Mouse (Mus musculus) cortical plate, adult 2 months (tissue): ENCODE data around the gene Mfsd5. TPM values are rescaled to one million over a fixed set of nuclear protein-coding genes. Genes with fewer than 3 reads are reported as not detected.

Source experiments
- H3K27ac ChIP-seq: fragments of 200-500 bp; 2 replicates; pipeline ENCODE4 v1.5.1; 2012; ENCODE audit warnings: low read length, control low read depth, inconsistent platforms; ENCODE audit not compliant: insufficient read depth
- H3K4me1 ChIP-seq: fragments of 200-500 bp; 2 replicates; pipeline ENCODE4 v1.6.1; 2011; ENCODE audit warnings: low read length; ENCODE audit not compliant: control insufficient read depth, insufficient read depth
- H3K4me3 ChIP-seq: fragments of 200-500 bp; 2 replicates; pipeline ENCODE4 v1.5.1; 2011; ENCODE audit warnings: mild to moderate bottlenecking, low read length, control low read depth; ENCODE audit not compliant: insufficient read depth
- CTCF ChIP-seq: fragments of 200-500 bp; IDR thresholded peaks from 2 replicates; pipeline ENCODE4 v1.5.1; 2011; ENCODE audit warnings: mild to moderate bottlenecking, control low read depth, low read length; ENCODE audit not compliant: insufficient read depth; ENCODE audit errors: extremely low read depth
- POLR2A ChIP-seq: fragments of 200-500 bp; IDR thresholded peaks from 2 replicates; pipeline ENCODE4 v1.6.1; 2011; ENCODE audit warnings: mild to moderate bottlenecking, low read length, control low read depth; ENCODE audit not compliant: insufficient read depth; ENCODE audit errors: extremely low read depth
- polyA plus RNA-seq: library from polyadenylated mRNA; depleted of rRNA; stranded (reverse); fragments of >200 nt; gene quantifications from 2 replicates; pipeline ENCODE4 v1.2.3, GENCODE M21; 2012; rRNA removed

The Mfsd5 gene
- polyA plus RNA-seq: 54.0 and 55.5 TPM in 2 replicates

- Histone ChIP-seq H3K4me1 (0 out of 2 replicates have a peak, but pooled peaks cover 2% of the 10 kb centered on the region), H3K27ac (peak within 1 kb of the TSS; percentile 87), H3K4me3 (peak within 1 kb of the TSS; percentile 90)
- TF ChIP-seq CTCF: no peak
- peak; percentile 76 for TF ChIP-seq POLR2A
Measured at GRCm38 (mm10) chr15:102279092-102279782, at the start of gene Mfsd5. Mfsd5 (plus strand) TSS chr15:102279454.

GRCm38 (mm10) chr15:102230408-102231321 is 48.6 kb upstream of the Mfsd5 start:
- H3K27ac ChIP-seq: no peak overlapping the region
- no peak overlapping the region for H3K4me3 ChIP-seq
- H3K4me1 ChIP-seq: no peaks in the 10 kb centered on the region
- TF ChIP-seq CTCF (no peak), POLR2A (no peak)

GRCm38 (mm10) chr15:102231748-102232147 is 47.5 kb upstream of the Mfsd5 start, which contains the start of gene Itgb7:
Itgb7 (minus strand) TSS chr15:102231944.
- TF ChIP-seq CTCF (no peak), POLR2A (no peak)
- H3K27ac ChIP-seq: no peak within 1 kb of the TSS
- H3K4me1 ChIP-seq: no peaks in the 10 kb centered on the region
- no peak within 1 kb of the TSS for H3K4me3 ChIP-seq

- Histone ChIP-seq H3K27ac (no peak overlapping the region), H3K4me1 (no peaks in the 10 kb centered on the region), H3K4me3 (no peak overlapping the region)
- TF ChIP-seq CTCF: no peak
- no peak for TF ChIP-seq POLR2A
Measured at GRCm38 (mm10) chr15:102232764-102233163, 46.5 kb upstream of the Mfsd5 start.

- H3K4me3 ChIP-seq: no peak overlapping the region
- no peak for TF ChIP-seq POLR2A
- no peak for TF ChIP-seq CTCF
- no peaks in the 10 kb centered on the region for H3K4me1 ChIP-seq
- no peak overlapping the region for H3K27ac ChIP-seq
Measured at GRCm38 (mm10) chr15:102233896-102234295, 45.4 kb upstream of the Mfsd5 start.

GRCm38 (mm10) chr15:102235371-102236027 is 43.8 kb upstream of the Mfsd5 start:
- TF ChIP-seq POLR2A (no peak), CTCF (no peak)
- no peak overlapping the region for H3K27ac ChIP-seq
- H3K4me3 ChIP-seq: no peak overlapping the region
- no peaks in the 10 kb centered on the region for H3K4me1 ChIP-seq

- Histone ChIP-seq H3K27ac (no peak overlapping the region), H3K4me3 (no peak overlapping the region), H3K4me1 (no peaks in the 10 kb centered on the region)
- TF ChIP-seq POLR2A (no peak), CTCF (no peak)
Measured at GRCm38 (mm10) chr15:102238543-102239259, 40.6 kb upstream of the Mfsd5 start.

- Histone ChIP-seq H3K4me1 (no peaks in the 10 kb centered on the region), H3K27ac (no peak overlapping the region), H3K4me3 (no peak overlapping the region)
- TF ChIP-seq POLR2A (no peak), CTCF (peak; percentile 65)
Measured at GRCm38 (mm10) chr15:102239260-102239590, 40.0 kb upstream of the Mfsd5 start.

GRCm38 (mm10) chr15:102239851-102240250 is 39.4 kb upstream of the Mfsd5 start:
- Histone ChIP-seq H3K27ac (no peak overlapping the region), H3K4me3 (no peak overlapping the region), H3K4me1 (no peaks in the 10 kb centered on the region)
- TF ChIP-seq CTCF: no peak
- no peak for TF ChIP-seq POLR2A
